Mouse (Mus musculus): ENCODE data around the gene Odf4. TPM values are rescaled to one million over a fixed set of nuclear protein-coding genes. Genes with fewer than 3 reads are reported as not detected.
"Not testable (repeated sequence)": the region's sequence is repeated elsewhere in the genome, so short reads cannot be mapped to it uniquely, and the experiment has no call there.

The Odf4 gene
- not detected in 2 replicates for polyA plus RNA-seq (2015; fragmentation: Nextera tagmentation; extraction: Ambion mirVana)

GRCm38 (mm10) chr11:68926981-68927380 is at the start of gene Odf4:
Gene Odf4 (minus strand): TSS chr11:68927081.
- H3K36me3 ChIP-seq = no peaks in the 10 kb centered on the region
- no peak within 1 kb of the TSS for H3K4me3 ChIP-seq (replicated peaks)
- no peak for ATAC-seq (ENCODE audit: insufficient number of reproducible peaks, low FRiP score, low TSS enrichment, low read depth)
- H3K9me3 ChIP-seq (replicated peaks) = no peaks in the 10 kb centered on the region
- no peak within 1 kb of the TSS for H3K9ac ChIP-seq
- H3K27ac ChIP-seq (replicated peaks) = no peak within 1 kb of the TSS
- 0 out of 2 replicates have a peak, but pooled peaks cover 2% of the 10 kb centered on the region for H3K27me3 ChIP-seq
- 71% methylated on average over 3 of the region's 3 CpGs for whole genome bisulfite sequencing
- H3K4me1 ChIP-seq = no peaks in the 10 kb centered on the region
- no peak within 1 kb of the TSS for H3K4me2 ChIP-seq (replicated peaks)

GRCm38 (mm10) chr11:68975601-68976000 is 48.7 kb upstream of the Odf4 start:
- no peak for ATAC-seq (ENCODE audit: insufficient number of reproducible peaks, low FRiP score, low TSS enrichment, low read depth)
- Histone ChIP-seq H3K36me3 (no peaks in the 10 kb centered on the region), H3K27ac (replicated peaks) (no peak overlapping the region), H3K9me3 (replicated peaks) (no peaks in the 10 kb centered on the region), H3K4me2 (replicated peaks) (no peak overlapping the region), H3K4me1 (peaks cover 12% of the 10 kb centered on the region), H3K27me3 (no peaks in the 10 kb centered on the region), H3K9ac (no peak overlapping the region), H3K4me3 (replicated peaks) (no peak overlapping the region)
- WGBS = 84% methylated on average over 1 of the region's 1 CpGs

GRCm38 (mm10) chr11:68975085-68975484 is 48.2 kb upstream of the Odf4 start, which contains the start of gene Rangrf:
Gene Rangrf (minus strand): TSS chr11:68975185.
- 76% methylated on average over 7 of the region's 7 CpGs for WGBS
- ATAC-seq (ENCODE audit: insufficient number of reproducible peaks, low FRiP score, low TSS enrichment, low read depth) = no peak
- no peaks in the 10 kb centered on the region for H3K27me3 ChIP-seq
- peak within 1 kb of the TSS; percentile 72 for H3K4me2 ChIP-seq (replicated peaks)
- H3K27ac ChIP-seq (replicated peaks) = no peak within 1 kb of the TSS
- peak within 1 kb of the TSS; percentile 51 for H3K4me3 ChIP-seq (replicated peaks)
- no peaks in the 10 kb centered on the region for H3K36me3 ChIP-seq
- H3K4me1 ChIP-seq = peaks cover 12% of the 10 kb centered on the region
- no peak within 1 kb of the TSS for H3K9ac ChIP-seq
- H3K9me3 ChIP-seq (replicated peaks) = no peaks in the 10 kb centered on the region

- no peak overlapping the region for H3K9ac ChIP-seq
- no peaks in the 10 kb centered on the region for H3K36me3 ChIP-seq
- WGBS = 28% methylated on average over 6 of the region's 6 CpGs
- no peaks in the 10 kb centered on the region for H3K9me3 ChIP-seq (replicated peaks)
- peaks cover 12% of the 10 kb centered on the region for H3K4me1 ChIP-seq
- peak overlapping the region; percentile 72 for H3K4me2 ChIP-seq (replicated peaks)
- peak overlapping the region; percentile 51 for H3K4me3 ChIP-seq (replicated peaks)
- no peaks in the 10 kb centered on the region for H3K27me3 ChIP-seq
- ATAC-seq (ENCODE audit: insufficient number of reproducible peaks, low FRiP score, low TSS enrichment, low read depth) = no peak
- H3K27ac ChIP-seq (replicated peaks) = no peak overlapping the region
Observed at GRCm38 (mm10) chr11:68974059-68974450, 47.2 kb upstream of the Odf4 start.

GRCm38 (mm10) chr11:68973250-68974058 is 46.6 kb upstream of the Odf4 start:
- peak; percentile 87 for ATAC-seq (ENCODE audit: insufficient number of reproducible peaks, low FRiP score, low TSS enrichment, low read depth)
- Histone ChIP-seq H3K4me1 (peaks cover 18% of the 10 kb centered on the region), H3K9ac (peak overlapping the region; percentile 33), H3K4me3 (replicated peaks) (peak overlapping the region; percentile 51), H3K4me2 (replicated peaks) (peak overlapping the region; percentile 72)
- H3K9me3 ChIP-seq (replicated peaks); H3K27ac ChIP-seq (replicated peaks); H3K27me3 ChIP-seq; H3K36me3 ChIP-seq: not testable (repeated sequence)
- WGBS = 1% methylated on average over 38 of the region's 38 CpGs

- Histone ChIP-seq H3K9me3 (replicated peaks) (no peaks in the 10 kb centered on the region), H3K4me1 (peaks cover 27% of the 10 kb centered on the region), H3K36me3 (no peaks in the 10 kb centered on the region), H3K4me2 (replicated peaks) (no peak overlapping the region), H3K27me3 (no peaks in the 10 kb centered on the region), H3K27ac (replicated peaks) (no peak overlapping the region), H3K9ac (no peak overlapping the region), H3K4me3 (replicated peaks) (no peak overlapping the region)
- 62% methylated on average over 4 of the region's 4 CpGs for whole genome bisulfite sequencing
- no peak for ATAC-seq (ENCODE audit: insufficient number of reproducible peaks, low FRiP score, low TSS enrichment, low read depth)
Observed at GRCm38 (mm10) chr11:68970232-68970631, 43.4 kb upstream of the Odf4 start.

- peak overlapping the region; percentile 53 for H3K4me3 ChIP-seq (replicated peaks)
- H3K36me3 ChIP-seq = no peaks in the 10 kb centered on the region
- no peak for ATAC-seq (ENCODE audit: insufficient number of reproducible peaks, low FRiP score, low TSS enrichment, low read depth)
- peaks cover 23% of the 10 kb centered on the region for H3K4me1 ChIP-seq
- WGBS = 80% methylated on average over 11 of the region's 11 CpGs
- H3K27me3 ChIP-seq = no peaks in the 10 kb centered on the region
- H3K4me2 ChIP-seq (replicated peaks) = peak overlapping the region; percentile 91
- H3K9me3 ChIP-seq (replicated peaks) = no peaks in the 10 kb centered on the region
- no peak overlapping the region for H3K9ac ChIP-seq
- no peak overlapping the region for H3K27ac ChIP-seq (replicated peaks)
Observed at GRCm38 (mm10) chr11:68968752-68969151, 41.9 kb upstream of the Odf4 start.

- peak within 1 kb of the TSS; percentile 42 for H3K9ac ChIP-seq
- WGBS = under 1% methylated on average over 50 of the region's 50 CpGs
- H3K36me3 ChIP-seq = no peaks in the 10 kb centered on the region
- H3K4me3 ChIP-seq (replicated peaks) = peak within 1 kb of the TSS; percentile 53
- peak within 1 kb of the TSS; percentile 91 for H3K4me2 ChIP-seq (replicated peaks)
- no peaks in the 10 kb centered on the region for H3K27me3 ChIP-seq
- peak; percentile 94 for ATAC-seq (ENCODE audit: insufficient number of reproducible peaks, low FRiP score, low TSS enrichment, low read depth)
- H3K27ac ChIP-seq (replicated peaks) = peak within 1 kb of the TSS; percentile 18; the same call in 1 of the 2 replicates
- H3K9me3 ChIP-seq (replicated peaks) = no peaks in the 10 kb centered on the region
- H3K4me1 ChIP-seq = peaks cover 16% of the 10 kb centered on the region
Observed at GRCm38 (mm10) chr11:68967337-68968282, 40.7 kb upstream of the Odf4 start, which contains the start of gene Slc25a35. Gene Slc25a35 (plus strand): TSS chr11:68968131.

- Histone ChIP-seq H3K4me2 (replicated peaks) (no peak overlapping the region), H3K27me3 (no peaks in the 10 kb centered on the region), H3K27ac (replicated peaks) (no peak overlapping the region), H3K4me3 (replicated peaks) (no peak overlapping the region), H3K9me3 (replicated peaks) (no peaks in the 10 kb centered on the region), H3K4me1 (peaks cover 15% of the 10 kb centered on the region), H3K9ac (no peak overlapping the region), H3K36me3 (no peaks in the 10 kb centered on the region)
- 3% methylated on average over 1 of the region's 1 CpGs for WGBS
- no peak for ATAC-seq (ENCODE audit: insufficient number of reproducible peaks, low FRiP score, low TSS enrichment, low read depth)
Observed at GRCm38 (mm10) chr11:68966554-68966953, 39.7 kb upstream of the Odf4 start.

- no peaks in the 10 kb centered on the region for H3K27me3 ChIP-seq
- no peak overlapping the region for H3K4me3 ChIP-seq (replicated peaks)
- 29% methylated on average over 3 of the region's 3 CpGs for WGBS
- H3K9me3 ChIP-seq (replicated peaks) = no peaks in the 10 kb centered on the region
- H3K4me1 ChIP-seq = peaks cover 15% of the 10 kb centered on the region
- H3K27ac ChIP-seq (replicated peaks) = no peak overlapping the region
- no peak for ATAC-seq (ENCODE audit: insufficient number of reproducible peaks, low FRiP score, low TSS enrichment, low read depth)
- H3K4me2 ChIP-seq (replicated peaks) = no peak overlapping the region
- H3K9ac ChIP-seq = no peak overlapping the region
- H3K36me3 ChIP-seq = no peaks in the 10 kb centered on the region
Observed at GRCm38 (mm10) chr11:68965845-68966244, 39.0 kb upstream of the Odf4 start.

- Histone ChIP-seq H3K4me2 (replicated peaks) (no peak overlapping the region), H3K27ac (replicated peaks) (no peak overlapping the region), H3K4me3 (replicated peaks) (no peak overlapping the region), H3K9me3 (replicated peaks) (no peaks in the 10 kb centered on the region), H3K4me1 (peaks cover 15% of the 10 kb centered on the region), H3K27me3 (no peaks in the 10 kb centered on the region), H3K36me3 (no peaks in the 10 kb centered on the region), H3K9ac (no peak overlapping the region)
- ATAC-seq (ENCODE audit: insufficient number of reproducible peaks, low FRiP score, low TSS enrichment, low read depth) = no peak
Observed at GRCm38 (mm10) chr11:68965050-68965449, 38.2 kb upstream of the Odf4 start.
